Mouse (Mus musculus): ENCODE measurements around the gene Uhrf1bp1. TPM values are rescaled to one million over a fixed set of nuclear protein-coding genes. Genes with fewer than 3 reads are reported as not detected.

The Uhrf1bp1 gene
- polyA plus RNA-seq, 1 experiment from 2014 or later, result 5.9 TPM

DNA sequence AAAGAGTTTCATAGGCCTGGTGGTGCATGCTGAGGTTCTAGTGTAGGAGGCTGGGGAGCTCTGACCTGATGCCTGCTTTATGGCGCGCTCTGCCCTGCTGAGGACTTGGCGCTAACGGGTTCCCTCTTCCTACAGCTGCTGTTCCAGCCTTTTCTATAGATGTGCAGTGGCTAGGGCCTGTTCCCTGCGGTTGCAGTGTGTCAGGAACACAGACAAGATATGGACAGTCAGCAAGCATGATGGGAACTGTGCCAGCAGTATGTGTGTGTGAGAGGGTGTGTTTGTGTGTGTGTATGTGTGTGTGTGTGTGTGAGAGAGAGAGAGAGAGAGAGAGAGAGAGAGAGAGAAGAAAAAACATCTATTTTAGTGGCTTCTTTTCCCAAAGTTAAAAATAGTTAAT lies 82.8 kb downstream of the Uhrf1bp1 start:
- no peak overlapping the region for H3K4me3 ChIP-seq (replicated peaks; ENCODE audit: low read length)
- no peak; the same call in 1 of the 2 replicates for ATAC-seq (ENCODE audit: insufficient read depth, low FRiP score)
- H3K27me3 ChIP-seq (ENCODE audit: control insufficient read depth, insufficient read depth, low read length), result no peaks in the 10 kb centered on the region
- H3K4me2 ChIP-seq (ENCODE audit: low read depth, low read length), result no peak overlapping the region
- peaks cover 48% of the 10 kb centered on the region for H3K4me1 ChIP-seq (ENCODE audit: control insufficient read depth, insufficient read depth, low read length)
- H3K9ac ChIP-seq (ENCODE audit: low read length), result no peak overlapping the region
- WGBS, result 72% methylated on average over 5 of the region's 5 CpGs
- H3K36me3 ChIP-seq (ENCODE audit: control insufficient read depth, insufficient read depth, low read length), result no peaks in the 10 kb centered on the region
- H3K27ac ChIP-seq (ENCODE audit: low read length), result peak overlapping the region; percentile 46
- no peaks in the 10 kb centered on the region for H3K9me3 ChIP-seq (replicated peaks; ENCODE audit: control insufficient read depth, low read length)

DNA sequence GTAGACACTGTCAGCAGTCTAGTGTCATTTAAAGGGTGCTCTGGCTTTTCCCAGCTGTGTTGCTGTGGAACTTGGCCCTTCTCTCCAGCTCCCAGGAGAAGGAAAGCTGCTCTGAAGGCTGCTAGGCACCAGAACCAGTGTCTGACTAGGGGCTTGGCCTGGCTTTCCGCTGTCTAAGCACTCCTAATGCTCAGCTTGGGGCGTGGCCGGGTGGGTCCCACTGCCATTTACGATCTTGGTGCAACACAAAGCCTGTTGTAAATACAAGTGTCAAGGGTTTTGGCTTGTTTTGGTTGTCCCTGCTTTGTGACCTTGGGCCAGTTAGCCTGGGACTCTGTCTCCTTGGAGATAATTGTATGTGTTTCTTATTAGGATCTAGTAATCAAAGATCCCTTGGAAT lies 84.1 kb downstream of the Uhrf1bp1 start:
- WGBS, result 61% methylated on average over 4 of the region's 4 CpGs
- no peak overlapping the region for H3K27ac ChIP-seq (ENCODE audit: low read length)
- H3K4me1 ChIP-seq (ENCODE audit: control insufficient read depth, insufficient read depth, low read length), result peaks cover 48% of the 10 kb centered on the region
- H3K4me2 ChIP-seq (ENCODE audit: low read depth, low read length), result no peak overlapping the region
- no peaks in the 10 kb centered on the region for H3K36me3 ChIP-seq (ENCODE audit: control insufficient read depth, insufficient read depth, low read length)
- no peak overlapping the region for H3K9ac ChIP-seq (ENCODE audit: low read length)
- H3K4me3 ChIP-seq (replicated peaks; ENCODE audit: low read length), result no peak overlapping the region
- no peak for ATAC-seq (ENCODE audit: insufficient read depth, low FRiP score)
- no peaks in the 10 kb centered on the region for H3K9me3 ChIP-seq (replicated peaks; ENCODE audit: control insufficient read depth, low read length)
- no peaks in the 10 kb centered on the region for H3K27me3 ChIP-seq (ENCODE audit: control insufficient read depth, insufficient read depth, low read length)

DNA sequence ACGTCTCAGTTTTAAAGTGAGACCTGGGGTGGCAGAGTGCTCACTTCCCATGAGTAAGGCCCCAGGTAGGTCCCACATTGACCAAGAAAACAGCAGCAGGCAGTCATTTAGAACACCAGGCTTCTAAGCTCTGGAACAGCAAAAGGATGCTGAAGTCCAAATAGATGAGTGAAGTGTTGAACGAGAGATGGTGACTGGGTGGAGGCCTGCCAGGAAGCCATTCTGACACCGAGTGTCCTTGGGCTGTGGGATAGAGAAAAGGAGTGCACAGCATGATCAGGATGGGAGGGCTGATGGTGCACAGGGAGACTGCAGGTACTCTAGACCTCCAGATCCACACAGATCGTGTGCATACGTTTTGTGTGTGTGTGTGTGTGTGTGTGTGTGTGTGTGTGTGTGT lies 84.9 kb downstream of the Uhrf1bp1 start:
- H3K4me2 ChIP-seq (ENCODE audit: low read depth, low read length), result no peak overlapping the region
- no peak overlapping the region for H3K27ac ChIP-seq (ENCODE audit: low read length)
- WGBS, result 54% methylated on average over 5 of the region's 5 CpGs
- H3K9me3 ChIP-seq (replicated peaks; ENCODE audit: control insufficient read depth, low read length), result no peaks in the 10 kb centered on the region
- no peak overlapping the region for H3K9ac ChIP-seq (ENCODE audit: low read length)
- H3K4me1 ChIP-seq (ENCODE audit: control insufficient read depth, insufficient read depth, low read length), result peaks cover 56% of the 10 kb centered on the region
- H3K4me3 ChIP-seq (replicated peaks; ENCODE audit: low read length), result no peak overlapping the region
- no peak for ATAC-seq (ENCODE audit: insufficient read depth, low FRiP score)
- H3K36me3 ChIP-seq (ENCODE audit: control insufficient read depth, insufficient read depth, low read length), result no peaks in the 10 kb centered on the region
- H3K27me3 ChIP-seq (ENCODE audit: control insufficient read depth, insufficient read depth, low read length), result no peaks in the 10 kb centered on the region

DNA sequence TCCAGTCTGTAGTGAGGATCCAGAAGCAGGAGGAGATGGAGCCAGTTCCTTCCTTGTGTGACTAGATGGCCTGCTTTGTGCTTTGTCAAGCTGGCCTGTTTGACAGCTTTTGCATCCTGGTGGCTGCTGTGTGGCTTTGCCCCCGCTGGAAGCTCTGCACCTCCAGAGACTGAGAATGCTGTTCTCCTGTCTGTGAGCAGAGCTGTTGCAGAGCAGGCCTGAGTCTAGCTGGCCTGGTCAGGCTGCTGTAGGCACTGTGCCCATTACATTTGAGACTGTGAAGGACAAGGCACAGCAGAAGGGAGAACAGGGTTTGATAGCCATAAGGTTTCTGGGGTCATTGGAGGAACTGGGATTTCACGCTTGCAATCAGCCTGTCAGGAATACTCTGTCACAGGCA lies 85.5 kb downstream of the Uhrf1bp1 start:
- peak overlapping the region; percentile 33; the same call in 1 of the 2 replicates for H3K27ac ChIP-seq (ENCODE audit: low read length)
- H3K36me3 ChIP-seq (ENCODE audit: control insufficient read depth, insufficient read depth, low read length), result no peaks in the 10 kb centered on the region
- H3K4me1 ChIP-seq (ENCODE audit: control insufficient read depth, insufficient read depth, low read length), result peaks cover 58% of the 10 kb centered on the region
- no peaks in the 10 kb centered on the region for H3K9me3 ChIP-seq (replicated peaks; ENCODE audit: control insufficient read depth, low read length)
- WGBS, result 57% methylated on average over 2 of the region's 2 CpGs
- H3K27me3 ChIP-seq (ENCODE audit: control insufficient read depth, insufficient read depth, low read length), result no peaks in the 10 kb centered on the region
- no peak overlapping the region for H3K4me3 ChIP-seq (replicated peaks; ENCODE audit: low read length)
- no peak overlapping the region for H3K4me2 ChIP-seq (ENCODE audit: low read depth, low read length)
- no peak overlapping the region for H3K9ac ChIP-seq (ENCODE audit: low read length)
- no peak for ATAC-seq (ENCODE audit: insufficient read depth, low FRiP score)

DNA sequence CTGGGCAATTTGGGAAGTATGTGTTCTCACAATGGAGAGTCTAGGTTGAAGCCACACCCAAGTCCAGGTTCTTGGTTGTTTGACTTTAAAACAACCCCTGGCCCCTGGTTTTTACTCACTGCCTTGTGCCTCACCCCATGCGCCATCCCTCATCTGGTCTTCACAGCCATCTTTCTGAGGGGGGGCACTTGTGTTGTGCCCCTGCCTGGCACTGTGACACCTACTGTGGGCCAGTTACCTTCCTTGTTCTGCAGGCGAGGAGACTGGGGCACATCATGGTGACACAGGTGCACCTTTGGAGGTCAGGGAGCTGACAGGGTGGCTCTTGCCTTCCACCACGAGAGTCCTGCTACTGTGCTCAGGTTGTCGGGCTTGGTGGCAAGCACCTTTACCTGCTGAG lies 85.9 kb downstream of the Uhrf1bp1 start:
- H3K27me3 ChIP-seq (ENCODE audit: control insufficient read depth, insufficient read depth, low read length), result no peaks in the 10 kb centered on the region
- no peaks in the 10 kb centered on the region for H3K9me3 ChIP-seq (replicated peaks; ENCODE audit: control insufficient read depth, low read length)
- no peak overlapping the region for H3K4me3 ChIP-seq (replicated peaks; ENCODE audit: low read length)
- H3K27ac ChIP-seq (ENCODE audit: low read length), result peak overlapping the region; percentile 33; the same call in 1 of the 2 replicates
- 92% methylated on average over 4 of the region's 4 CpGs for WGBS
- H3K4me2 ChIP-seq (ENCODE audit: low read depth, low read length), result no peak overlapping the region
- ATAC-seq (ENCODE audit: insufficient read depth, low FRiP score), result no peak
- H3K9ac ChIP-seq (ENCODE audit: low read length), result no peak overlapping the region
- no peaks in the 10 kb centered on the region for H3K36me3 ChIP-seq (ENCODE audit: control insufficient read depth, insufficient read depth, low read length)
- peaks cover 58% of the 10 kb centered on the region for H3K4me1 ChIP-seq (ENCODE audit: control insufficient read depth, insufficient read depth, low read length)

DNA sequence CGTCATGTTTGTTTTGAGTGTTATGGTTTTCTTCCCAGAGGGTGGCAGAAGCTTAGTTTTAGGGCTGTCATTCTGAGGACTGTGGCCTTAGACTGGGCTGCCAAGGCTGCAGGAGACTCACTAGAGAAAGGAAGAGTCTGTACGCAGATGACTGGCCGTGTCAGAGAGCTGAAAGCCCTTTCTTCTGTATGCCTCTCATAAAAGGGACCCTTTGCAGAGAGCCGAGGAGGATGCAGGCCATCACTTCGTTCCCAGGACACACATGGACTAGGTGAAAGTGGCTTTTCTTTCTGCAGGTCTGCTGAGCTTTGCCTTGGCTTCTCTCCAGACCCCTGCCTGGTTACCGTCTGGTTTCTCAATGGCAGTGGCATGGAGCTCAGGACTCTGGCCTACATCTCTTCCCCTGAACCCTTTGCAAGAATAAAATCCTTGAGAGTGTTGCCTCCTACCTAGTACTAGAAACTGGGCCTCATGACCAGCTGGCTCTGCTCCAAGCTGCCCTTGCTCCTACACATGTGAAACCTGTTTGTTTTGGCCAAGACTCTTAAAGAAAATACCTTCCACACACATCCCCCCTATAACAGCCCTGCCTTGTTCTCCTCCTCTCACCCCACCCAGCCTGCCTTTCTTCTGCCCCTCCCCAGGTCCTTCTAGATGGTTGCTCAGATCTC lies 89.4 kb downstream of the Uhrf1bp1 start:
- H3K27me3 ChIP-seq (ENCODE audit: control insufficient read depth, insufficient read depth, low read length), result no peaks in the 10 kb centered on the region
- H3K4me3 ChIP-seq (replicated peaks; ENCODE audit: low read length), result no peak overlapping the region
- peak overlapping the region; percentile 84 for H3K27ac ChIP-seq (ENCODE audit: low read length)
- peak; percentile 76 for ATAC-seq (ENCODE audit: insufficient read depth, low FRiP score)
- 47% methylated on average over 6 of the region's 6 CpGs for WGBS
- peaks cover 33% of the 10 kb centered on the region for H3K4me1 ChIP-seq (ENCODE audit: control insufficient read depth, insufficient read depth, low read length)
- H3K4me2 ChIP-seq (ENCODE audit: low read depth, low read length), result 0 out of 2 replicates have a peak overlapping the region, but pooled peaks have one; percentile 5
- H3K36me3 ChIP-seq (ENCODE audit: control insufficient read depth, insufficient read depth, low read length), result no peaks in the 10 kb centered on the region
- H3K9me3 ChIP-seq (replicated peaks; ENCODE audit: control insufficient read depth, low read length), result no peaks in the 10 kb centered on the region
- H3K9ac ChIP-seq (ENCODE audit: low read length), result 0 out of 2 replicates have a peak overlapping the region, but pooled peaks have one; percentile 14

DNA sequence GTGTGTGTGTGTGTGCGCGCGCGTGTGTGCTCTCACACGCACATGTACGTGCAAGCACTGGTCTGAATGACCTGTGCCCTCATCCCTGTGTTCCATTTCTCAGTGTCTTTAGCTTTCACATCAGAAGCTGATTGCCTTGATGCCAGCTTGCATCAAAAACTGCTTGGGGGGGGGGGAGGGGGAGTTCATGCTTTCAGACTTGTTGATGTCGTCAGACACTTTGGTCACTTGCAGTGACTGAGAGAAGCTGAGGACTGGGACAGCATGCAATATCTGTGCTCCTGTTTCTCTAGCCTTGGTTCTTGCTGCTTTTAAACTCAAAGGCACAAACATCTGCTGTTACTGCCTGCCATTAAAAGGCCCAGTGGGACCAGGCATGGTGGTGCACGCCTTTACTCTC lies 90.1 kb downstream of the Uhrf1bp1 start:
- no peak overlapping the region for H3K4me2 ChIP-seq (ENCODE audit: low read depth, low read length)
- peak overlapping the region; percentile 84 for H3K27ac ChIP-seq (ENCODE audit: low read length)
- no peaks in the 10 kb centered on the region for H3K36me3 ChIP-seq (ENCODE audit: control insufficient read depth, insufficient read depth, low read length)
- H3K4me3 ChIP-seq (replicated peaks; ENCODE audit: low read length), result no peak overlapping the region
- 81% methylated on average over 8 of the region's 8 CpGs for WGBS
- no peaks in the 10 kb centered on the region for H3K9me3 ChIP-seq (replicated peaks; ENCODE audit: control insufficient read depth, low read length)
- ATAC-seq (ENCODE audit: insufficient read depth, low FRiP score), result no peak
- no peak overlapping the region; the same call in 1 of the 2 replicates for H3K9ac ChIP-seq (ENCODE audit: low read length)
- H3K27me3 ChIP-seq (ENCODE audit: control insufficient read depth, insufficient read depth, low read length), result no peaks in the 10 kb centered on the region
- peaks cover 26% of the 10 kb centered on the region for H3K4me1 ChIP-seq (ENCODE audit: control insufficient read depth, insufficient read depth, low read length)

DNA sequence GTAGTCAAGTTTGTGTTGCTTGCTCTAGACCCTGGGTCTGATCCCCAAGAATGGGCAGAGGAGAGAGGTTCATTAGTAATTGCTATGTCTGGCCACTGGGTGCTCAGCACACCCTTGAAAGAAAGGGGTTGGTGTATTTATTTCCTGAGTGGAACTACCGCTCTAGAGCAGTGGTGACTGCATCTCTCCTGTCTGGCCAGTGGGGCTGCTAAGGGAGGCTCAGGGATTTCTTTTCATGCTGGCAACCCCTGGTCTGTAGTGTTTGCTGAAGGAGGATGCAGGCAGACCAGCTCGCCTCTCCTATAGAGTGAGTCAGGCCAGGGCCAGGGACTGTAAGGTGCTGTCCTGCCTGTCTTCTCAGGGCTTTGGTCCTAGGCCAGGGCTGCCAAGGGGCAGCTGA lies 90.9 kb downstream of the Uhrf1bp1 start:
- Histone ChIP-seq H3K4me1 (ENCODE audit: control insufficient read depth, insufficient read depth, low read length) (peaks cover 26% of the 10 kb centered on the region), H3K9ac (ENCODE audit: low read length) (no peak overlapping the region), H3K4me2 (ENCODE audit: low read depth, low read length) (no peak overlapping the region), H3K36me3 (ENCODE audit: control insufficient read depth, insufficient read depth, low read length) (no peaks in the 10 kb centered on the region), H3K9me3 (replicated peaks; ENCODE audit: control insufficient read depth, low read length) (no peaks in the 10 kb centered on the region), H3K27ac (ENCODE audit: low read length) (peak overlapping the region; percentile 40), H3K4me3 (replicated peaks; ENCODE audit: low read length) (no peak overlapping the region), H3K27me3 (ENCODE audit: control insufficient read depth, insufficient read depth, low read length) (no peaks in the 10 kb centered on the region)
- peak; percentile 25; the same call in 1 of the 2 replicates for ATAC-seq (ENCODE audit: insufficient read depth, low FRiP score)
- WGBS, result 67% methylated on average over 2 of the region's 2 CpGs

Measured in stomach, embryonic 16.5 days (tissue).